Mouse (Mus musculus) bone marrow, adult 2 months (tissue): ENCODE results near the gene Dnase1l1.
A peak's percentile ranks its signal among the peaks of the same experiment; 100 is the strongest.

Experiments used
- CTCF ChIP-seq: fragments of 200-500 bp; IDR thresholded peaks from 2 replicates; pipeline ENCODE4 v1.5.1; 2011; ENCODE audit warnings: low read length, control low read depth; ENCODE audit not compliant: control insufficient read depth, insufficient read depth
- POLR2A ChIP-seq: fragments of 200-500 bp; IDR thresholded peaks from 2 replicates; pipeline ENCODE4 v1.6.1; 2011; ENCODE audit warnings: low read depth, mild to moderate bottlenecking, control low read depth, low read length, borderline replicate concordance; ENCODE audit not compliant: control insufficient read depth

GRCm38 (mm10) chrX:74249615-74250014, 32.5 kb downstream of the Dnase1l1 start, which contains the start of gene Flna:
- peak; percentile 34; the same call in 1 of the 2 replicates for TF ChIP-seq CTCF
- TF ChIP-seq POLR2A = peak; percentile 37; the same call in 1 of the 2 replicates
